Mouse (Mus musculus): Measurements from ENCODE around the gene Zdhhc4. TPM values are rescaled to one million over a fixed set of nuclear protein-coding genes. Genes with fewer than 3 reads are reported as not detected.

Zdhhc4 gene
- 87.6 and 91.2 TPM in 2 replicates for polyA plus RNA-seq (2015; fragmentation: Nextera tagmentation; extraction: Ambion mirVana)

GRCm38 (mm10) chr5:143328690-143329495 lies at the start of gene Zdhhc4:
Zdhhc4 (minus strand) TSS chr5:143329256.
- peak within 1 kb of the TSS; percentile 77 for H3K9ac ChIP-seq (ENCODE audit: low read depth, low read length)
- no peaks in the 10 kb centered on the region for H3K27me3 ChIP-seq (ENCODE audit: insufficient read depth, low read length)
- H3K4me3 ChIP-seq (replicated peaks; ENCODE audit: low read depth, low read length): peak within 1 kb of the TSS; percentile 87
- no peaks in the 10 kb centered on the region for H3K9me3 ChIP-seq (replicated peaks; ENCODE audit: low read length)
- peaks cover 9% of the 10 kb centered on the region for H3K4me1 ChIP-seq (replicated peaks; ENCODE audit: insufficient read depth, low read length)
- peaks cover 21% of the 10 kb centered on the region for H3K36me3 ChIP-seq (ENCODE audit: insufficient read depth, low read length)
- peak within 1 kb of the TSS; percentile 94 for H3K4me2 ChIP-seq (ENCODE audit: low read length)
- TF ChIP-seq CTCF (IDR thresholded peaks at IDR 0.05; ENCODE audit: low read depth): no peak
- under 1% methylated on average over 56 of the region's 57 CpGs for WGBS
- DNase-seq (ENCODE audit: low spot score) (peak; percentile 91), ATAC-seq (replicated peaks; ENCODE audit: low FRiP score, low read depth) (peak; percentile 77; the same call in 1 of the 2 replicates)
- H3K27ac ChIP-seq: peak within 1 kb of the TSS; percentile 72; the same call in 1 of the 2 replicates

GRCm38 (mm10) chr5:143376156-143376555 lies 47.1 kb upstream of the Zdhhc4 start:
- no peak overlapping the region for H3K9ac ChIP-seq (ENCODE audit: low read depth, low read length)
- H3K36me3 ChIP-seq (ENCODE audit: insufficient read depth, low read length): no peaks in the 10 kb centered on the region
- H3K9me3 ChIP-seq (replicated peaks; ENCODE audit: low read length): no peaks in the 10 kb centered on the region
- peak; percentile 37; the same call in 1 of the 2 replicates for TF ChIP-seq CTCF (IDR thresholded peaks at IDR 0.05; ENCODE audit: low read depth)
- H3K27me3 ChIP-seq (ENCODE audit: insufficient read depth, low read length): peaks cover 24% of the 10 kb centered on the region
- 0 out of 2 replicates have a peak, but pooled peaks cover 3% of the 10 kb centered on the region for H3K4me1 ChIP-seq (replicated peaks; ENCODE audit: insufficient read depth, low read length)
- DNase-seq (ENCODE audit: low spot score): no peak
- WGBS: 85% methylated on average over 4 of the region's 4 CpGs
- no peak overlapping the region for H3K4me2 ChIP-seq (ENCODE audit: low read length)
- no peak for ATAC-seq (replicated peaks; ENCODE audit: low FRiP score, low read depth)
- H3K27ac ChIP-seq: no peak overlapping the region
- no peak overlapping the region for H3K4me3 ChIP-seq (replicated peaks; ENCODE audit: low read depth, low read length)

GRCm38 (mm10) chr5:143375242-143375641 lies 46.2 kb upstream of the Zdhhc4 start:
- Histone ChIP-seq H3K9me3 (replicated peaks; ENCODE audit: low read length) (no peaks in the 10 kb centered on the region), H3K27ac (no peak overlapping the region), H3K4me3 (replicated peaks; ENCODE audit: low read depth, low read length) (0 out of 2 replicates have a peak overlapping the region, but pooled peaks have one; percentile 5), H3K4me2 (ENCODE audit: low read length) (peak overlapping the region; percentile 53), H3K36me3 (ENCODE audit: insufficient read depth, low read length) (no peaks in the 10 kb centered on the region), H3K27me3 (ENCODE audit: insufficient read depth, low read length) (peaks cover 33% of the 10 kb centered on the region), H3K9ac (ENCODE audit: low read depth, low read length) (no peak overlapping the region), H3K4me1 (replicated peaks; ENCODE audit: insufficient read depth, low read length) (0 out of 2 replicates have a peak, but pooled peaks cover 3% of the 10 kb centered on the region)
- TF ChIP-seq CTCF (IDR thresholded peaks at IDR 0.05; ENCODE audit: low read depth): peak; percentile 80
- WGBS: 7% methylated on average over 21 of the region's 21 CpGs
- ATAC-seq (replicated peaks; ENCODE audit: low FRiP score, low read depth): peak; percentile 63; the same call in 1 of the 2 replicates
- DNase-seq (ENCODE audit: low spot score): peak; percentile 55

GRCm38 (mm10) chr5:143372818-143373217 lies 43.8 kb upstream of the Zdhhc4 start:
- WGBS: 1% methylated on average over 26 of the region's 35 CpGs
- peak overlapping the region; percentile 59 for H3K4me2 ChIP-seq (ENCODE audit: low read length)
- H3K27me3 ChIP-seq (ENCODE audit: insufficient read depth, low read length): peaks cover 57% of the 10 kb centered on the region
- H3K9ac ChIP-seq (ENCODE audit: low read depth, low read length): 0 out of 2 replicates have a peak overlapping the region, but pooled peaks have one; percentile 37
- H3K9me3 ChIP-seq (replicated peaks; ENCODE audit: low read length): no peaks in the 10 kb centered on the region
- peak overlapping the region; percentile 31; the same call in 1 of the 2 replicates for H3K4me3 ChIP-seq (replicated peaks; ENCODE audit: low read depth, low read length)
- H3K27ac ChIP-seq: no peak overlapping the region
- DNase-seq (ENCODE audit: low spot score) (peak; percentile 64), ATAC-seq (replicated peaks; ENCODE audit: low FRiP score, low read depth) (no peak)
- H3K4me1 ChIP-seq (replicated peaks; ENCODE audit: insufficient read depth, low read length): peaks cover 9% of the 10 kb centered on the region
- TF ChIP-seq CTCF (IDR thresholded peaks at IDR 0.05; ENCODE audit: low read depth): peak; percentile 68
- no peaks in the 10 kb centered on the region for H3K36me3 ChIP-seq (ENCODE audit: insufficient read depth, low read length)

GRCm38 (mm10) chr5:143371146-143371510 lies 42.1 kb upstream of the Zdhhc4 start:
- Histone ChIP-seq H3K4me2 (ENCODE audit: low read length) (no peak overlapping the region), H3K9me3 (replicated peaks; ENCODE audit: low read length) (no peaks in the 10 kb centered on the region), H3K9ac (ENCODE audit: low read depth, low read length) (no peak overlapping the region), H3K36me3 (ENCODE audit: insufficient read depth, low read length) (no peaks in the 10 kb centered on the region), H3K4me1 (replicated peaks; ENCODE audit: insufficient read depth, low read length) (peaks cover 9% of the 10 kb centered on the region), H3K4me3 (replicated peaks; ENCODE audit: low read depth, low read length) (no peak overlapping the region), H3K27me3 (ENCODE audit: insufficient read depth, low read length) (peaks cover 61% of the 10 kb centered on the region), H3K27ac (no peak overlapping the region)
- no peak for ATAC-seq (replicated peaks; ENCODE audit: low FRiP score, low read depth)
- TF ChIP-seq CTCF (IDR thresholded peaks at IDR 0.05; ENCODE audit: low read depth): no peak
- WGBS: 53% methylated on average over 4 of the region's 4 CpGs
- DNase-seq (ENCODE audit: low spot score): no peak

- Histone ChIP-seq H3K4me1 (replicated peaks; ENCODE audit: insufficient read depth, low read length) (peaks cover 9% of the 10 kb centered on the region), H3K4me3 (replicated peaks; ENCODE audit: low read depth, low read length) (no peak overlapping the region)
Observed at GRCm38 (mm10) chr5:143370416-143371145, 41.5 kb upstream of the Zdhhc4 start.

More at GRCm38 (mm10) chr5:143370416-143371145, 41.5 kb upstream of the Zdhhc4 start:
- H3K4me2 ChIP-seq (ENCODE audit: low read length): peak overlapping the region; percentile 43; the same call in 1 of the 2 replicates
- peaks cover 64% of the 10 kb centered on the region for H3K27me3 ChIP-seq (ENCODE audit: insufficient read depth, low read length)
- WGBS: 23% methylated on average over 17 of the region's 17 CpGs
- no peaks in the 10 kb centered on the region for H3K36me3 ChIP-seq (ENCODE audit: insufficient read depth, low read length)
- ATAC-seq (replicated peaks; ENCODE audit: low FRiP score, low read depth): no peak
- no peak for TF ChIP-seq CTCF (IDR thresholded peaks at IDR 0.05; ENCODE audit: low read depth)
- no peak overlapping the region for H3K27ac ChIP-seq
- no peak for DNase-seq (ENCODE audit: low spot score)
- H3K9ac ChIP-seq (ENCODE audit: low read depth, low read length): no peak overlapping the region
- H3K9me3 ChIP-seq (replicated peaks; ENCODE audit: low read length): no peaks in the 10 kb centered on the region
